8 mouse cellular contexts compared by ENCODE assay signal in genomic region chr5:9056020-9056660, GRCm38 (mm10). TPM values are rescaled to one million over a fixed set of nuclear protein-coding genes. Genes with fewer than 3 reads are reported as not detected.
DNase-seq lines count a peak whose midpoint lies in the region; ATAC-seq and TF ChIP-seq lines count a peak whose summit lies in the region.
"Had no signal": no experiment of that assay in that cellular context is flagged by ENCODE, and none has a peak within 500 bp of the region (broad histone marks: within the 10 kb centered on the region; RNA-seq: fewer than 3 reads in every experiment).

No protein-coding gene starts in this region.

- no peak for TF ChIP-seq POLR2A in small intestine, adult 2 months (IDR thresholded peaks at IDR 0.05; ENCODE audit: low read depth, low read length)

- H3K9ac ChIP-seq in forebrain, embryonic 12.5 days, result no peak overlapping the region
- H3K9ac ChIP-seq: limb, embryonic 12.5 days had no signal

- 32% methylated on average over 3 of the region's 3 CpGs for WGBS in forebrain, embryonic 12.5 days
- 33% methylated on average over 3 of the region's 3 CpGs for WGBS in midbrain, embryonic 10.5 days
- 11% methylated on average over 3 of the region's 3 CpGs for WGBS in small intestine, adult 2 months

- H3K9me3 ChIP-seq in forebrain, embryonic 12.5 days, result no peaks in the 10 kb centered on the region
- no peaks in the 10 kb centered on the region for H3K9me3 ChIP-seq in midbrain, embryonic 10.5 days (replicated peaks)
- H3K9me3 ChIP-seq: limb, embryonic 12.5 days had no signal

- no peaks in the 10 kb centered on the region; the same call in 1 of the 2 replicates for H3K4me1 ChIP-seq in forebrain, embryonic 12.5 days
- no peaks in the 10 kb centered on the region for H3K4me1 ChIP-seq in midbrain, embryonic 10.5 days
- peaks cover 11% of the 10 kb centered on the region; the same call in 1 of the 2 replicates for H3K4me1 ChIP-seq in small intestine, adult 2 months (ENCODE audit: control insufficient read depth, insufficient read depth, insufficient read length, low read length)
- H3K4me1 ChIP-seq: limb, embryonic 12.5 days had no signal

- no peak overlapping the region for H3K4me2 ChIP-seq in forebrain, embryonic 12.5 days
- H3K4me2 ChIP-seq: limb, embryonic 12.5 days had no signal

- no peaks in the 10 kb centered on the region for H3K27me3 ChIP-seq in forebrain, embryonic 12.5 days
- H3K27me3 ChIP-seq in midbrain, embryonic 10.5 days (ENCODE audit: low read depth, poor library complexity, severe bottlenecking), result no peaks in the 10 kb centered on the region
- H3K27me3 ChIP-seq in small intestine, adult 2 months (ENCODE audit: control insufficient read depth, insufficient read depth, low read length), result no peaks in the 10 kb centered on the region
- H3K27me3 ChIP-seq: limb, embryonic 12.5 days had no signal

- H3K36me3 ChIP-seq in forebrain, embryonic 12.5 days (replicated peaks), result no peaks in the 10 kb centered on the region
- H3K36me3 ChIP-seq in midbrain, embryonic 10.5 days, result no peaks in the 10 kb centered on the region
- no peaks in the 10 kb centered on the region for H3K36me3 ChIP-seq in small intestine, adult 2 months (ENCODE audit: control insufficient read depth, insufficient read depth, low read length)
- H3K36me3 ChIP-seq: limb, embryonic 12.5 days had no signal

- no peak for TF ChIP-seq CTCF in small intestine, adult 2 months (IDR thresholded peaks at IDR 0.05; ENCODE audit: extremely low read depth, insufficient read length, insufficient replicate concordance, low read depth, low read length)

- H3K4me3 ChIP-seq in forebrain, embryonic 12.5 days (replicated peaks), result no peak overlapping the region
- no peak overlapping the region for H3K4me3 ChIP-seq in midbrain, embryonic 10.5 days
- H3K4me3 ChIP-seq in small intestine, adult 2 months (ENCODE audit: low read depth, low read length), result no peak overlapping the region
- H3K4me3 ChIP-seq: limb, embryonic 12.5 days had no signal

- ATAC-seq in forebrain, embryonic 12.5 days (ENCODE audit: low FRiP score), result peak; percentile 77; the same call in 1 of the 2 replicates

- DNase-seq in MN1 (ENCODE audit: low spot score), result peak; percentile 79
- DNase-seq in brain, embryonic 18.5 days (ENCODE audit: low read depth, low spot score), result peak; percentile 30
- DNase-seq in induced T-regulatory cell, adult 2 months (ENCODE audit: low read depth), result peak; percentile 83
- peak; percentile 42 for DNase-seq in left cerebral cortex, adult 11 months (ENCODE audit: low spot score)
- peak; percentile 39 for DNase-seq in midbrain, embryonic 10.5 days (ENCODE audit: low spot score)

- no peak overlapping the region for H3K27ac ChIP-seq in forebrain, embryonic 12.5 days
- no peak overlapping the region for H3K27ac ChIP-seq in midbrain, embryonic 10.5 days (replicated peaks)
- H3K27ac ChIP-seq in small intestine, adult 2 months (ENCODE audit: insufficient read depth, low read depth, low read length), result peak overlapping the region; percentile 17; the same call in 1 of the 2 replicates
- H3K27ac ChIP-seq: limb, embryonic 12.5 days had no signal

RNA-seq across cellular contexts. Expression of gene Tmem243, which starts 44.3 kb away (rescaled TPM):
- 25.8 and 26.3 TPM in 2 replicates for polyA plus RNA-seq in forebrain, embryonic 12.5 days (2016; fragmentation: Nextera tagmentation; extraction: Ambion mirVana)
- polyA plus RNA-seq in midbrain, embryonic 10.5 days (2016; fragmentation: Nextera tagmentation; extraction: Ambion mirVana), result 24.2 and 24.6 TPM in 2 replicates
- 29.4 and 80.0 TPM in 2 replicates for polyA plus RNA-seq in small intestine, adult 2 months (2012; rRNA removed)

RNA-seq across cellular contexts. Expression of gene Crot, which starts 59.0 kb away (rescaled TPM):
- polyA plus RNA-seq in forebrain, embryonic 12.5 days (2016; fragmentation: Nextera tagmentation; extraction: Ambion mirVana), result 27.8 and 28.0 TPM in 2 replicates
- 26.9 and 29.0 TPM in 2 replicates for polyA plus RNA-seq in midbrain, embryonic 10.5 days (2016; fragmentation: Nextera tagmentation; extraction: Ambion mirVana)
- polyA plus RNA-seq in small intestine, adult 2 months (2012; rRNA removed), result 7.0 and 10.1 TPM in 2 replicates

Comparison
In these comparisons a context has a peak if more than half of its experiments do, and no peak if none do; other contexts are left out.
1. DNase-seq: peak in every context shown above with its lines; median percentile 83 in induced T-regulatory cell, adult 2 months; 79 in MN1; 42 in left cerebral cortex, adult 11 months; 39 in midbrain, embryonic 10.5 days; 30 in brain, embryonic 18.5 days.